Mouse (Mus musculus): ENCODE data around the gene Wdr59. TPM values are rescaled to one million over a fixed set of nuclear protein-coding genes. Genes with fewer than 3 reads are reported as not detected.

The Wdr59 gene
- total and polyA plus RNA-seq, 3 experiments = 5.4 to 7.0 (median 6.9) TPM

DNA sequence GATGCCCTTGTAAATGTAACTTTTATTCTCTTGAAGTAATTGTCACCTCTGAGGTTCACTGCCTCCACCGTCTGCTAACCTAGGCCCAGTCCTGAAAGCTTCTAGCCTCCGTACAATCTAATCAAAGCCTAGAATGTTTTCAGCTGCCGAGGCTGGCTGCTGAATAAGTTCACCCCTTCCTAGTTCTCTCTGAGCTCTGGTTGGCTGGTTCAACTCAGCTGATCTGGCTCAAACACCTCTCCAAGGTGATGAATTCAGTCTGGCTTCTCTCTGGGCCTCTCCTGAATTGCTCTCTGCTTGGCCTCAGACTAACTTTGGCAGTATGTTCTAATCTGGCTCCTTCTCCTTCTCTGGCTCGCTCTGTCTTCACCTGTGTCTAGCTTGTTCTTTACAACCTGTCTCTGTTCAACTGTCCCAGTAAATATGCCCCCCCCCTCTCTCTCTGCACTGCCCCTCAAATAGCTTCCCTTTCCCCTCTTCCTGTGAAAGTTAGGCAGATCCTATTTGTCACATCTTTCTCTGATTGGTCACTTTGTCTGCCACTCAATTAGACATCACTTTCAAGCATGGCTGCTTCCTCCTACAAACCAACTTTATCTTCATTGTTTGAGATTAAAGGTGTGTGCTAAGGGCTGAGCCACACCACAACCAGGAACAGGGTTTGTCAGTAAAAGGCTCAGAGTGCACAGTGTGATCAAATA, 75.8 kb downstream of the Wdr59 start:
- Histone ChIP-seq H3K27me3 (ENCODE audit: control insufficient read depth, insufficient read depth, low read length) (no peaks in the 10 kb centered on the region), H3K4me1 (ENCODE audit: control insufficient read depth, insufficient read depth, low read length) (peaks cover 7% of the 10 kb centered on the region), H3K4me3 (no peak overlapping the region), H3K79me2 (replicated peaks; ENCODE audit: control insufficient read depth, insufficient read depth, low read length) (no peaks in the 10 kb centered on the region), H3K36me3 (ENCODE audit: control insufficient read depth, insufficient read depth, low read length) (no peaks in the 10 kb centered on the region; the same call in 1 of the 2 replicates), H3K27ac (peak overlapping the region; percentile 20; the same call in 1 of the 2 replicates), H3K9ac (ENCODE audit: low read depth, low read length) (no peak overlapping the region)
- intact Hi-C loops (cut with DNase I) = no loop called here
- TF ChIP-seq EP300 (IDR thresholded peaks at IDR 0.05; ENCODE audit: insufficient read depth, low read depth, low read length) (no peak), POLR2A (IDR thresholded peaks at IDR 0.05; ENCODE audit: insufficient read depth, low read depth, low read length) (no peak), CTCF (IDR thresholded peaks at IDR 0.05) (no peak)
- WGBS = 49% methylated on average over 4 of the region's 4 CpGs
- DNase-seq = peak in 1 of 2 experiments; percentile 47

- no peak overlapping the region; the same call in 1 of the 2 replicates for H3K27ac ChIP-seq
- intact Hi-C loops (cut with DNase I) = no loop called here
- no peak overlapping the region for H3K4me3 ChIP-seq
- H3K27me3 ChIP-seq (ENCODE audit: control insufficient read depth, insufficient read depth, low read length) = no peaks in the 10 kb centered on the region
- no peaks in the 10 kb centered on the region; the same call in 1 of the 2 replicates for H3K36me3 ChIP-seq (ENCODE audit: control insufficient read depth, insufficient read depth, low read length)
- peaks cover 7% of the 10 kb centered on the region for H3K4me1 ChIP-seq (ENCODE audit: control insufficient read depth, insufficient read depth, low read length)
- DNase-seq = peak; percentile 27 to 48
- H3K79me2 ChIP-seq (replicated peaks; ENCODE audit: control insufficient read depth, insufficient read depth, low read length) = no peaks in the 10 kb centered on the region
- TF ChIP-seq CTCF (IDR thresholded peaks at IDR 0.05) (no peak), POLR2A (IDR thresholded peaks at IDR 0.05; ENCODE audit: insufficient read depth, low read depth, low read length) (no peak), EP300 (IDR thresholded peaks at IDR 0.05; ENCODE audit: insufficient read depth, low read depth, low read length) (no peak)
- H3K9ac ChIP-seq (ENCODE audit: low read depth, low read length) = no peak overlapping the region
- WGBS = 67% methylated on average over 18 of the region's 18 CpGs
These were observed 76.3 kb downstream of the Wdr59 start for GRCm38 (mm10) chr8:111445558-111445957.

- intact Hi-C loops (cut with DNase I) = no loop called here
- peaks cover 2% of the 10 kb centered on the region; the same call in 1 of the 2 replicates for H3K4me1 ChIP-seq (ENCODE audit: control insufficient read depth, insufficient read depth, low read length)
- H3K9ac ChIP-seq (ENCODE audit: low read depth, low read length) = no peak overlapping the region
- WGBS = 47% methylated on average over 4 of the region's 4 CpGs
- no peak overlapping the region for H3K27ac ChIP-seq
- no peaks in the 10 kb centered on the region for H3K79me2 ChIP-seq (replicated peaks; ENCODE audit: control insufficient read depth, insufficient read depth, low read length)
- no peaks in the 10 kb centered on the region for H3K27me3 ChIP-seq (ENCODE audit: control insufficient read depth, insufficient read depth, low read length)
- TF ChIP-seq POLR2A (IDR thresholded peaks at IDR 0.05; ENCODE audit: insufficient read depth, low read depth, low read length) = no peak
- TF ChIP-seq EP300 (IDR thresholded peaks at IDR 0.05; ENCODE audit: insufficient read depth, low read depth, low read length) = no peak
- no peak for TF ChIP-seq CTCF (IDR thresholded peaks at IDR 0.05)
- no peak for DNase-seq
- H3K36me3 ChIP-seq (ENCODE audit: control insufficient read depth, insufficient read depth, low read length) = no peaks in the 10 kb centered on the region
- H3K4me3 ChIP-seq = no peak overlapping the region
These were observed 77.6 kb downstream of the Wdr59 start for GRCm38 (mm10) chr8:111444245-111444644.

GRCm38 (mm10) chr8:111439189-111439588, 82.7 kb downstream of the Wdr59 start:
- Histone ChIP-seq H3K27ac (no peak overlapping the region), H3K4me3 (no peak overlapping the region), H3K4me1 (ENCODE audit: control insufficient read depth, insufficient read depth, low read length) (no peaks in the 10 kb centered on the region; the same call in 1 of the 2 replicates), H3K27me3 (ENCODE audit: control insufficient read depth, insufficient read depth, low read length) (no peaks in the 10 kb centered on the region), H3K36me3 (ENCODE audit: control insufficient read depth, insufficient read depth, low read length) (no peaks in the 10 kb centered on the region), H3K79me2 (replicated peaks; ENCODE audit: control insufficient read depth, insufficient read depth, low read length) (no peaks in the 10 kb centered on the region), H3K9ac (ENCODE audit: low read depth, low read length) (no peak overlapping the region)
- WGBS = 22% methylated on average over 9 of the region's 9 CpGs
- intact Hi-C loops (cut with DNase I) = loop anchor here (1.0 kb wide), 2 partner anchors 21 to 96 kb away; no protein-coding TSS in a partner anchor
- TF ChIP-seq EP300 (IDR thresholded peaks at IDR 0.05; ENCODE audit: insufficient read depth, low read depth, low read length) (0 out of 2 replicates have a peak, but pooled peaks have one; percentile 48), CTCF (IDR thresholded peaks at IDR 0.05) (peak; percentile 89), POLR2A (IDR thresholded peaks at IDR 0.05; ENCODE audit: insufficient read depth, low read depth, low read length) (no peak)
- DNase-seq = peak; percentile 47 to 65

GRCm38 (mm10) chr8:111435071-111435828, 86.6 kb downstream of the Wdr59 start:
- Histone ChIP-seq H3K9ac (ENCODE audit: low read depth, low read length) (no peak overlapping the region), H3K4me1 (ENCODE audit: control insufficient read depth, insufficient read depth, low read length) (no peaks in the 10 kb centered on the region; the same call in 1 of the 2 replicates), H3K27me3 (ENCODE audit: control insufficient read depth, insufficient read depth, low read length) (no peaks in the 10 kb centered on the region), H3K4me3 (no peak overlapping the region), H3K36me3 (ENCODE audit: control insufficient read depth, insufficient read depth, low read length) (no peaks in the 10 kb centered on the region), H3K79me2 (replicated peaks; ENCODE audit: control insufficient read depth, insufficient read depth, low read length) (no peaks in the 10 kb centered on the region), H3K27ac (no peak overlapping the region)
- no peak for DNase-seq
- 56% methylated on average over 11 of the region's 11 CpGs for WGBS
- intact Hi-C loops (cut with DNase I) = no loop called here
- TF ChIP-seq POLR2A (IDR thresholded peaks at IDR 0.05; ENCODE audit: insufficient read depth, low read depth, low read length) = no peak
- no peak for TF ChIP-seq CTCF (IDR thresholded peaks at IDR 0.05)
- no peak for TF ChIP-seq EP300 (IDR thresholded peaks at IDR 0.05; ENCODE audit: insufficient read depth, low read depth, low read length)
